Comparison of ENCODE assay signal across 9 mouse cellular contexts in the genomic region with DNA sequence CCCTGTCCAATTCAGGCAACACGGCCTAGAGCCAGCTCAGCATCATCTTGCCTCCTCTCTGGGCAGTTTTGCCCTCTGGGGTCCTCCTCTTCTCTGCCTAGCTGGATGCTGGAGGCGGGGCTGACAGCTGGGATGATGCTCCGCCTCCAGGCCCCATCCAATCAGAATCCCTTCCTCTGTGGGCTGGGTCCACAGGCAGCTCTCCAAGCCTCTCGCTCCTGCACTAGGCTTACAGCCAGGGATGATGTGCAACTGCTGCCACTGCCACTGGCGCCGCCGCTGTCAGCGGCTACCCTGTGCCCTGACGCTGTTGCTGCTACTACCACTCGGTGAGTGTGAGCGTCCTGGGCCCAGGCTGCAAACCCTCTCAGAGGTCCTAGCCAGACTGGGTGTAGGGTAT. TPM values are rescaled to one million over a fixed set of nuclear protein-coding genes. Genes with fewer than 3 reads are reported as not detected.
DNase-seq lines count a peak whose midpoint lies in the region; ATAC-seq and TF ChIP-seq lines count a peak whose summit lies in the region.
"Had no signal": no experiment of that assay in that cellular context is flagged by ENCODE, and none has a peak within 500 bp of the region (broad histone marks: within the 10 kb centered on the region; RNA-seq: fewer than 3 reads in every experiment).

TSS of gene Nrn1l (plus strand) at position 229 of the 400 bp plus-strand sequence.

- H3K4me3 ChIP-seq in cortical plate, adult 2 months (ENCODE audit: insufficient read depth, low read length) = no peak within 1 kb of the TSS
- H3K4me3 ChIP-seq in hindbrain, embryonic 15.5 days = no peak within 1 kb of the TSS
- no peak within 1 kb of the TSS for H3K4me3 ChIP-seq in lung, embryonic 16.5 days (ENCODE audit: low read length)

- DNase-seq in Patski (ENCODE audit: low read depth, low spot score) = no peak
- DNase-seq in gastrocnemius, adult 8-10 months (ENCODE audit: low spot score in 2 of 2) = peak; percentile 40 to 61
- peak; percentile 58 to 59 for DNase-seq in layer of hippocampus, postnatal 25 days (ENCODE audit: extremely low spot score in 1 of 2, low spot score in 1 of 2)
- peak; percentile 60 for DNase-seq in retina, postnatal 7 days (ENCODE audit: low read depth, low spot score)
- no peak for DNase-seq in T-cell, adult 2 months (ENCODE audit: low spot score)

- peak within 1 kb of the TSS; percentile 29; the same call in 1 of the 2 replicates for H3K4me2 ChIP-seq in hindbrain, embryonic 15.5 days
- H3K4me2 ChIP-seq in lung, embryonic 16.5 days (ENCODE audit: low read depth, low read length) = no peak within 1 kb of the TSS

- peaks cover 47% of the 10 kb centered on the region for H3K36me3 ChIP-seq in hindbrain, embryonic 15.5 days
- peaks cover 36% of the 10 kb centered on the region for H3K36me3 ChIP-seq in lung, embryonic 16.5 days (ENCODE audit: control insufficient read depth, insufficient read depth, low read length)

- peak within 1 kb of the TSS; percentile 47 for H3K27ac ChIP-seq in cortical plate, adult 2 months (ENCODE audit: insufficient read depth, low read length)
- 0 out of 2 replicates have a peak within 1 kb of the TSS, but pooled peaks have one; percentile 34 for H3K27ac ChIP-seq in hindbrain, embryonic 15.5 days (replicated peaks)
- peak within 1 kb of the TSS; percentile 38; the same call in 1 of the 2 replicates for H3K27ac ChIP-seq in lung, embryonic 16.5 days (ENCODE audit: low read length)
- H3K27ac ChIP-seq: macrophage had no signal

- H3K9me3 ChIP-seq in hindbrain, embryonic 15.5 days = no peaks in the 10 kb centered on the region
- H3K9me3 ChIP-seq in lung, embryonic 16.5 days (ENCODE audit: control insufficient read depth, low read length) = no peaks in the 10 kb centered on the region

- peak; percentile 19 for ATAC-seq in Patski
- ATAC-seq in hindbrain, embryonic 15.5 days (ENCODE audit: low FRiP score, low read depth) = peak; percentile 88
- peak; percentile 91 for ATAC-seq in lung, embryonic 16.5 days (ENCODE audit: low read depth)

- no peak within 1 kb of the TSS for H3K9ac ChIP-seq in hindbrain, embryonic 15.5 days
- H3K9ac ChIP-seq in lung, embryonic 16.5 days (ENCODE audit: low read length) = no peak within 1 kb of the TSS

- TF ChIP-seq CTCF in Patski (IDR thresholded peaks at IDR 0.05) = no peak
- no peak for TF ChIP-seq CTCF in cortical plate, adult 2 months (IDR thresholded peaks at IDR 0.05; ENCODE audit: extremely low read depth, insufficient read depth, low read length)

- no peaks in the 10 kb centered on the region for H3K27me3 ChIP-seq in Patski
- H3K27me3 ChIP-seq in hindbrain, embryonic 15.5 days = no peaks in the 10 kb centered on the region
- H3K27me3 ChIP-seq in lung, embryonic 16.5 days (ENCODE audit: control insufficient read depth, insufficient read depth, low read depth, low read length) = no peaks in the 10 kb centered on the region

- TF ChIP-seq POLR2A in cortical plate, adult 2 months (IDR thresholded peaks at IDR 0.05; ENCODE audit: extremely low read depth, insufficient read depth, low read length) = peak; percentile 53; the same call in 1 of the 2 replicates

- no peaks in the 10 kb centered on the region for H3K4me1 ChIP-seq in cortical plate, adult 2 months (ENCODE audit: control insufficient read depth, insufficient read depth, low read length)
- H3K4me1 ChIP-seq in hindbrain, embryonic 15.5 days (replicated peaks) = peaks cover 6% of the 10 kb centered on the region
- peaks cover 3% of the 10 kb centered on the region; the same call in 1 of the 2 replicates for H3K4me1 ChIP-seq in lung, embryonic 16.5 days (replicated peaks; ENCODE audit: control insufficient read depth, insufficient read depth, low read length)

- CTCF ChIA-PET in Patski (lab: Charles Lee) = interaction anchor here (1.2 to 2.3 kb wide), 4 partner anchors 10 to 32 kb away, joined by 3 to 8 read pairs (median 4); no protein-coding TSS in a partner anchor

- WGBS in hindbrain, embryonic 15.5 days = 2% methylated on average over 11 of the region's 11 CpGs
- 18% methylated on average over 11 of the region's 11 CpGs for WGBS in lung, embryonic 16.5 days

- in situ Hi-C loops in Patski (cut with MboI; ENCODE audit: low pct_unique_long_range_greater_than_20kb) = loop anchor here (5.0 kb wide), 1 partner anchor 34 kb away; no protein-coding TSS in a partner anchor

- POLR2A ChIA-PET in Patski (lab: Charles Lee) = no interaction called here

RNA-seq across cellular contexts. Expression of gene Nrn1l, which starts in this region (rescaled TPM):
- 0.47 TPM for polyA plus RNA-seq in Patski (2021)
- polyA plus RNA-seq in cortical plate, adult 2 months (2012; rRNA removed) = 7.9 and 8.5 TPM in 2 replicates
- not detected for total RNA-seq in gastrocnemius, adult 8-10 months (2022)
- 0.45 and 0.49 TPM in 2 replicates for polyA plus RNA-seq in hindbrain, embryonic 15.5 days (2015; fragmentation: Nextera tagmentation; extraction: Ambion mirVana)
- 1 to 10 TPM in 1 of 2 experiments, under 1 TPM in 1; 0.99 to 1.1 TPM for total RNA-seq in layer of hippocampus, postnatal 25 days (2021)
- 0.39 and 0.62 TPM in 2 replicates for polyA plus RNA-seq in lung, embryonic 16.5 days (2015; fragmentation: Nextera tagmentation; extraction: Ambion mirVana)
- polyA plus RNA-seq: macrophage had no signal

Comparison
In these comparisons a context has a peak if more than half of its experiments do, and no peak if none do; other contexts are left out.
1. Peak in ATAC-seq in Patski; RNA of the gene not detected or under 1 TPM.
2. Peak in DNase-seq in gastrocnemius, adult 8-10 months; RNA of the gene not detected or under 1 TPM.
3. Peak in ATAC-seq, H3K27ac ChIP-seq and H3K4me2 ChIP-seq in hindbrain, embryonic 15.5 days; RNA of the gene not detected or under 1 TPM.
4. Peak in ATAC-seq and H3K27ac ChIP-seq in lung, embryonic 16.5 days; RNA of the gene not detected or under 1 TPM.
5. ATAC-seq: peak in every context shown above with its lines; median percentile 91 in lung, embryonic 16.5 days; 88 in hindbrain, embryonic 15.5 days; 19 in Patski.
6. DNase-seq: peak in layer of hippocampus, postnatal 25 days (2 of 2) and retina, postnatal 7 days (single experiment); none in Patski (single experiment) and T-cell, adult 2 months (single experiment).
7. Peak in every context shown above with its lines, with median percentiles within 50 percentile points of each other: H3K27ac ChIP-seq.